21 mouse cellular contexts compared by ENCODE assay signal in the genomic region with DNA sequence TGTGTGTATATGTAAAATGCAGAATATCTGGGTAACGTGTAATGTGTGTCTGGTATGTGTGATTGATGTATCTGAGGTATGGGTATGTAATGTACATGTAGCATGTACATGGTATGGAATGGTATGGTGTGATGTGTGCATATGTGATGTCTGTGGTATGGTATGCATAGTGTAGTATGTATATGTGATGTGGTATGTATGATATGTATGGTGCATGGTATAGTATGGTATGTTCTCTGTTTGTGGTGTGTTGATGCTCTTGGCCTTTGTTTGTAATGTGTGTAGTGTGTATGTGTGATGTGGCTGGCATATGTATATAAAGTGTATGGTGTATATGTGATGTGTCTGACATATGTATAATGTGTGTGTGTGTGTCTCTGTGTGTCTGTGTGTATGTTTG.
DNase-seq lines count a peak whose midpoint lies in the region; ATAC-seq and TF ChIP-seq lines count a peak whose summit lies in the region.
"Had no signal": no experiment of that assay in that cellular context is flagged by ENCODE, and none has a peak within 500 bp of the region (broad histone marks: within the 10 kb centered on the region; RNA-seq: fewer than 3 reads in every experiment).

No protein-coding gene starts in this region.

- peak; percentile 56; the same call in 1 of the 2 replicates for ATAC-seq in embryonic facial prominence, embryonic 11.5 days (replicated peaks; ENCODE audit: insufficient number of reproducible peaks, low FRiP score, low TSS enrichment, low read depth)
- no peak for ATAC-seq in limb, embryonic 11.5 days (ENCODE audit: insufficient number of reproducible peaks, low FRiP score, low TSS enrichment, low read depth)
- no peak for ATAC-seq in megakaryocyte, adult 5-6 weeks (ENCODE audit: poor library complexity, severe bottlenecking)
- ATAC-seq: CD4-positive, CD25-positive, alpha-beta regulatory T cell, adult 4 months; forebrain, embryonic 13.5 days; forebrain, postnatal 0 days had no signal

- H3K9me3 ChIP-seq in embryonic facial prominence, embryonic 11.5 days (replicated peaks; ENCODE audit: control insufficient read depth, low read length) = no peaks in the 10 kb centered on the region
- no peaks in the 10 kb centered on the region for H3K9me3 ChIP-seq in embryonic facial prominence, embryonic 10.5 days
- no peaks in the 10 kb centered on the region for H3K9me3 ChIP-seq in limb, embryonic 11.5 days (ENCODE audit: control insufficient read depth, low read length)
- H3K9me3 ChIP-seq in limb, embryonic 10.5 days (replicated peaks) = no peaks in the 10 kb centered on the region
- no peaks in the 10 kb centered on the region for H3K9me3 ChIP-seq in megakaryocyte, embryonic 14.5 days
- H3K9me3 ChIP-seq in MEL (replicated peaks; ENCODE audit: insufficient read depth, low read length) = no peaks in the 10 kb centered on the region
- H3K9me3 ChIP-seq: forebrain, embryonic 13.5 days; G1E; heart, embryonic 15.5 days had no signal

- 76% methylated on average over 1 of the region's 1 CpGs for WGBS in embryonic facial prominence, embryonic 11.5 days
- WGBS in embryonic facial prominence, embryonic 10.5 days = 86% methylated on average over 1 of the region's 1 CpGs
- 83% methylated on average over 1 of the region's 1 CpGs for WGBS in limb, embryonic 11.5 days
- 89% methylated on average over 1 of the region's 1 CpGs for WGBS in limb, embryonic 10.5 days

- no peak overlapping the region for H3K4me3 ChIP-seq in embryonic facial prominence, embryonic 11.5 days (ENCODE audit: low read depth, low read length)
- H3K4me3 ChIP-seq in embryonic facial prominence, embryonic 10.5 days = no peak overlapping the region
- no peak overlapping the region for H3K4me3 ChIP-seq in limb, embryonic 11.5 days (ENCODE audit: low read depth, low read length)
- no peak overlapping the region for H3K4me3 ChIP-seq in limb, embryonic 10.5 days
- H3K4me3 ChIP-seq in megakaryocyte, embryonic 14.5 days (replicated peaks) = peak overlapping the region; percentile 50
- no peak overlapping the region for H3K4me3 ChIP-seq in MEL (ENCODE audit: control insufficient read depth in 1 of 2, insufficient read depth in 1 of 2, low read depth in 2 of 2, low read length in 2 of 2)
- H3K4me3 ChIP-seq: forebrain, embryonic 13.5 days; heart, adult 2 months; heart, embryonic 15.5 days had no signal

- no peak overlapping the region for H3K9ac ChIP-seq in embryonic facial prominence, embryonic 11.5 days (replicated peaks; ENCODE audit: low read length)
- H3K9ac ChIP-seq in limb, embryonic 11.5 days (ENCODE audit: low read length) = no peak overlapping the region
- H3K9ac ChIP-seq in MEL (ENCODE audit: control insufficient read depth, low read depth, low read length, poor library complexity, severe bottlenecking) = no peak overlapping the region
- H3K9ac ChIP-seq: forebrain, embryonic 13.5 days; forebrain, postnatal 0 days; heart, embryonic 15.5 days had no signal

- no peaks in the 10 kb centered on the region for H3K4me1 ChIP-seq in embryonic facial prominence, embryonic 11.5 days (ENCODE audit: control insufficient read depth, insufficient read depth, low read length)
- H3K4me1 ChIP-seq in embryonic facial prominence, embryonic 10.5 days = 0 out of 2 replicates have a peak, but pooled peaks cover 4% of the 10 kb centered on the region
- no peaks in the 10 kb centered on the region for H3K4me1 ChIP-seq in limb, embryonic 11.5 days (ENCODE audit: control insufficient read depth, insufficient read depth, low read length)
- H3K4me1 ChIP-seq in limb, embryonic 10.5 days = no peaks in the 10 kb centered on the region
- peaks cover 13% of the 10 kb centered on the region for H3K4me1 ChIP-seq in megakaryocyte, embryonic 14.5 days
- no peaks in the 10 kb centered on the region for H3K4me1 ChIP-seq in MEL (ENCODE audit: control insufficient read depth in 1 of 2, insufficient read depth in 2 of 2, low read length in 2 of 2)
- H3K4me1 ChIP-seq: forebrain, embryonic 13.5 days had no signal

- no peaks in the 10 kb centered on the region for H3K27me3 ChIP-seq in embryonic facial prominence, embryonic 11.5 days (ENCODE audit: control insufficient read depth, insufficient read depth, low read length)
- H3K27me3 ChIP-seq in embryonic facial prominence, embryonic 10.5 days (replicated peaks; ENCODE audit: low read depth, poor library complexity, severe bottlenecking) = no peaks in the 10 kb centered on the region
- no peaks in the 10 kb centered on the region for H3K27me3 ChIP-seq in limb, embryonic 11.5 days (ENCODE audit: control insufficient read depth, insufficient read depth, low read length)
- H3K27me3 ChIP-seq in limb, embryonic 10.5 days (ENCODE audit: low read depth, poor library complexity, severe bottlenecking) = no peaks in the 10 kb centered on the region
- peaks cover 12% of the 10 kb centered on the region for H3K27me3 ChIP-seq in megakaryocyte, embryonic 14.5 days (replicated peaks)
- H3K27me3 ChIP-seq in MEL (ENCODE audit: control insufficient read depth in 1 of 2, insufficient read depth in 2 of 2, low read length in 2 of 2) = no peaks in the 10 kb centered on the region; a peak in 1 of 4 replicates
- H3K27me3 ChIP-seq: forebrain, embryonic 13.5 days; heart, embryonic 15.5 days had no signal

- H3K4me2 ChIP-seq in embryonic facial prominence, embryonic 11.5 days (ENCODE audit: low read depth, low read length) = no peak overlapping the region
- no peak overlapping the region for H3K4me2 ChIP-seq in limb, embryonic 11.5 days (ENCODE audit: low read depth, severe bottlenecking)
- H3K4me2 ChIP-seq: forebrain, embryonic 13.5 days; heart, embryonic 11.5 days; heart, embryonic 15.5 days had no signal

- H3K79me2 ChIP-seq in MEL (ENCODE audit: control insufficient read depth, insufficient read depth, low read length, poor library complexity) = no peaks in the 10 kb centered on the region

- TF ChIP-seq POLR2A in MEL (IDR thresholded peaks at IDR 0.05; ENCODE audit: control insufficient read depth in 1 of 2, insufficient read depth in 1 of 2, low read depth in 1 of 2, low read length in 2 of 2, poor library complexity in 1 of 2) = no peak

- no peak for TF ChIP-seq CTCF in MEL (IDR thresholded peaks at IDR 0.05 in 2 of 3, conservative IDR thresholded peaks at IDR 0.05 in 1 of 3; ENCODE audit: control insufficient read depth in 1 of 3, insufficient read depth in 1 of 3, low read depth in 2 of 3, low read length in 3 of 3, poor library complexity in 1 of 3, severe bottlenecking in 1 of 3)

- H3K36me3 ChIP-seq in embryonic facial prominence, embryonic 11.5 days (replicated peaks; ENCODE audit: control insufficient read depth, insufficient read depth, low read depth, low read length) = no peaks in the 10 kb centered on the region
- H3K36me3 ChIP-seq in embryonic facial prominence, embryonic 10.5 days (replicated peaks) = no peaks in the 10 kb centered on the region
- no peaks in the 10 kb centered on the region for H3K36me3 ChIP-seq in limb, embryonic 11.5 days (ENCODE audit: control insufficient read depth, insufficient read depth, low read length)
- no peaks in the 10 kb centered on the region for H3K36me3 ChIP-seq in limb, embryonic 10.5 days
- H3K36me3 ChIP-seq in megakaryocyte, embryonic 14.5 days (replicated peaks; ENCODE audit: low read length) = no peaks in the 10 kb centered on the region
- no peaks in the 10 kb centered on the region for H3K36me3 ChIP-seq in MEL (ENCODE audit: control insufficient read depth in 1 of 2, insufficient read depth in 2 of 2, low read length in 2 of 2)
- H3K36me3 ChIP-seq: G1E; heart, embryonic 15.5 days had no signal

- DNase-seq in embryonic facial prominence, embryonic 11.5 days (ENCODE audit: low spot score) = no peak
- no peak for DNase-seq in embryonic facial prominence, embryonic 10.5 days (ENCODE audit: low spot score)
- DNase-seq in limb, embryonic 11.5 days (ENCODE audit: low spot score) = peak; percentile 9
- DNase-seq in limb, embryonic 10.5 days (ENCODE audit: low spot score) = no peak
- DNase-seq in MEL (ENCODE audit: low read depth, low spot score) = no peak
- DNase-seq: adrenal gland, postnatal 14 days; B cell, adult 2 months; cerebellum, adult 11-12 months; cerebellum, adult 9-10 months; cerebellum, postnatal 25 days; forebrain, postnatal 0 days; gastrocnemius, postnatal 14 days; heart, adult 2 months; heart, postnatal 14 days had no signal

- no peak overlapping the region for H3K27ac ChIP-seq in embryonic facial prominence, embryonic 11.5 days (replicated peaks; ENCODE audit: low read depth, low read length)
- no peak overlapping the region for H3K27ac ChIP-seq in embryonic facial prominence, embryonic 10.5 days (replicated peaks)
- no peak overlapping the region for H3K27ac ChIP-seq in limb, embryonic 11.5 days (replicated peaks; ENCODE audit: low read depth, low read length)
- H3K27ac ChIP-seq in limb, embryonic 10.5 days = no peak overlapping the region
- H3K27ac ChIP-seq in MEL (ENCODE audit: control insufficient read depth, low read depth, low read length) = no peak overlapping the region
- H3K27ac ChIP-seq: forebrain, embryonic 13.5 days; heart, adult 2 months; heart, embryonic 15.5 days had no signal

- TF ChIP-seq RAD21 in MEL (IDR thresholded peaks at IDR 0.05; ENCODE audit: low read depth, low read length) = no peak

- TF ChIP-seq EP300 in MEL (IDR thresholded peaks at IDR 0.05; ENCODE audit: low read depth in 1 of 2, low read length in 2 of 2) = no peak

TF ChIP-seq in MEL, 35 proteins besides CTCF, POLR2A, EP300 and RAD21:
- 0 out of 2 replicates have a peak, but pooled peaks have one; percentile 7 for TF ChIP-seq POLR2AphosphoS5 (IDR thresholded peaks at IDR 0.05; ENCODE audit: borderline replicate concordance, low read depth, low read length)
- TF ChIP-seq MAZ (IDR thresholded peaks at IDR 0.05; ENCODE audit: low read depth, low read length) = no peak
